Mouse (Mus musculus) embryonic facial prominence, embryonic 11.5 days (tissue): ENCODE results near the gene Gm3164. TPM values are rescaled to one million over a fixed set of nuclear protein-coding genes. Genes with fewer than 3 reads are reported as not detected.
"Not testable (repeated sequence)": the region's sequence is repeated elsewhere in the genome, so short reads cannot be mapped to it uniquely, and the experiment has no call there.

Experiments
- ATAC-seq: fragments of 200-750 bp; cut with Nextera tagmentation; replicated peaks from 2 replicates; pipeline ENCODE4 v1.8.0; 2017; ENCODE audit warnings: low read depth; ENCODE audit not compliant: insufficient number of reproducible peaks, low FRiP score, low TSS enrichment
- DNase-seq: peaks from one replicate; pipeline ENCODE4 v3.0.0-alpha.2; 2015; ENCODE audit warnings: low spot score
- H3K27ac ChIP-seq: fragments of 300-500 bp; sonication (generic); replicated peaks from 2 replicates; pipeline ENCODE4 v1.5.1; 2014; ENCODE audit warnings: mild to moderate bottlenecking, low read depth, low read length, control low read depth
- H3K27me3 ChIP-seq: fragments of 300-500 bp; sonication (generic); 2 replicates; pipeline ENCODE4 v1.6.1; 2014; ENCODE audit warnings: mild to moderate bottlenecking, low read length, moderate library complexity, mixed read lengths; ENCODE audit not compliant: control insufficient read depth, insufficient read depth
- H3K36me3 ChIP-seq: fragments of 300-500 bp; sonication (generic); replicated peaks from 2 replicates; pipeline ENCODE4 v1.6.1; 2014; ENCODE audit warnings: low read depth, mild to moderate bottlenecking, low read length, moderate library complexity, mixed read lengths; ENCODE audit not compliant: control insufficient read depth, insufficient read depth
- H3K4me1 ChIP-seq: fragments of 300-500 bp; sonication (generic); 2 replicates; pipeline ENCODE4 v1.6.1; 2014; ENCODE audit warnings: low read length, mixed read lengths; ENCODE audit not compliant: control insufficient read depth, insufficient read depth
- H3K4me2 ChIP-seq: fragments of 300-500 bp; sonication (generic); 2 replicates; pipeline ENCODE4 v1.6.1; 2014; ENCODE audit warnings: low read depth, mild to moderate bottlenecking, control low read depth, low read length, moderate library complexity
- H3K4me3 ChIP-seq: fragments of 300-500 bp; sonication (generic); 2 replicates; pipeline ENCODE4 v1.5.1; 2014; ENCODE audit warnings: low read depth, low read length, control low read depth
- H3K9ac ChIP-seq: fragments of 300-500 bp; sonication (generic); replicated peaks from 2 replicates; pipeline ENCODE4 v1.6.1; 2014; ENCODE audit warnings: mild to moderate bottlenecking, control low read depth, low read length
- H3K9me3 ChIP-seq: fragments of 300-500 bp; sonication (generic); replicated peaks from 2 replicates; pipeline ENCODE4 v1.6.1; 2016; ENCODE audit warnings: mild to moderate bottlenecking, low read length, inconsistent platforms, mixed read lengths; ENCODE audit not compliant: control insufficient read depth
- WGBS: fragments of 180-500 bp; shearing (Covaris S2); extraction: QIAGEN DNeasy Blood & Tissue Kit; methylation state at CpG from one replicate; pipeline ENCODE4 v1.1.7; 2014; 5-methylcytosine and 5-hydroxymethylcytosine counted together
- polyA plus RNA-seq: library from polyadenylated mRNA; unstranded; fragments of >200 nt; fragmentation: Nextera tagmentation; extraction: Ambion mirVana; gene quantifications from 2 replicates; pipeline ENCODE4 v1.2.1, GENCODE M21; 2014

Gm3164 gene
- polyA plus RNA-seq, 1 experiment from 2014 or later, result 1.4 TPM

GRCm38 (mm10) chr14:4400115-4400789 is 15.0 kb upstream of the Gm3164 start:
- H3K4me2 ChIP-seq, DNase-seq, H3K9ac ChIP-seq, H3K4me3 ChIP-seq, H3K27me3 ChIP-seq, H3K9me3 ChIP-seq, H3K4me1 ChIP-seq, ATAC-seq, H3K36me3 ChIP-seq, H3K27ac ChIP-seq: not testable (repeated sequence)
- WGBS, result 79% methylated on average over 5 of the region's 5 CpGs

GRCm38 (mm10) chr14:4401245-4401644 is 14.0 kb upstream of the Gm3164 start:
- not testable (repeated sequence) for H3K4me2 ChIP-seq, H3K36me3 ChIP-seq, H3K9ac ChIP-seq, H3K27ac ChIP-seq, ATAC-seq, H3K9me3 ChIP-seq, DNase-seq, H3K4me3 ChIP-seq, H3K27me3 ChIP-seq, H3K4me1 ChIP-seq
- WGBS, result 71% methylated on average over 4 of the region's 5 CpGs

GRCm38 (mm10) chr14:4403840-4404239 is 11.4 kb upstream of the Gm3164 start:
- not testable (repeated sequence) for H3K27me3 ChIP-seq, ATAC-seq, H3K9me3 ChIP-seq, H3K9ac ChIP-seq, DNase-seq, H3K4me3 ChIP-seq, H3K4me1 ChIP-seq, H3K36me3 ChIP-seq, H3K4me2 ChIP-seq, H3K27ac ChIP-seq

GRCm38 (mm10) chr14:4409939-4410338 is 5.3 kb upstream of the Gm3164 start:
- H3K27ac ChIP-seq, H3K4me2 ChIP-seq, DNase-seq, H3K9me3 ChIP-seq, H3K4me3 ChIP-seq, H3K9ac ChIP-seq, ATAC-seq, H3K4me1 ChIP-seq, H3K36me3 ChIP-seq, H3K27me3 ChIP-seq: not testable (repeated sequence)
- 50% methylated on average over 1 of the region's 1 CpGs for WGBS

- H3K4me1 ChIP-seq, H3K9me3 ChIP-seq, H3K36me3 ChIP-seq, H3K27me3 ChIP-seq, H3K27ac ChIP-seq, H3K4me3 ChIP-seq, H3K4me2 ChIP-seq, ATAC-seq, H3K9ac ChIP-seq, DNase-seq: not testable (repeated sequence)
Observed at GRCm38 (mm10) chr14:4430692-4431091, 15.4 kb downstream of the Gm3164 start, which contains the start of gene Gm3173. Gm3173 (plus strand) TSS chr14:4430992.

DNA sequence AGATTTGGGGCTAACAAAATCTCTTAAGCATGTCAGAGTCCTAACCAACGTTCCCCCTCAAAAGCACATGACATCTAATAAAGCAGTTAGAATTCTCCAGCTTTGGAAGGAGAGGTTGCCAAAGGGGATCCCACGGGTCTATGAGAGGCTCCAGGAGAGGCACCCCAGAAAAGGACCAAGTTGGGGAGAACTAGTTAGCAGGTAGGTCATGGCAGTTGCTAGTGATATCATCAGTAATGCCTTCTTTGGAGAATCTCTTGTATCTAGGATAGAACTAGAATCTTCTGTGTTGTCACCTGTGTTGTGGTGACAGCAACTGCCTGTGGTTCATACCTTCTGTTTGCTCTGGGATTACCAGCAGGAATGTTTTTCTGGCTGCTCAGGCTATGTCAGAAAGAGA is 66.2 kb downstream of the Gm3164 start, which contains the start of gene Gm3182:
Gene Gm3182 (plus strand): TSS at position 301 of the 400 bp plus-strand sequence.
- H3K4me1 ChIP-seq, H3K4me2 ChIP-seq, H3K9ac ChIP-seq, H3K36me3 ChIP-seq, H3K4me3 ChIP-seq, H3K27ac ChIP-seq, H3K9me3 ChIP-seq, H3K27me3 ChIP-seq, ATAC-seq, DNase-seq: not testable (repeated sequence)
- WGBS, result 60% methylated on average over 1 of the region's 2 CpGs

Other genes with a start within 250 kb of the Gm3164 start
- 1.8 and 1.9 TPM in 2 replicates for gene Gm2974, start 232.9 kb upstream of the Gm3164 start, polyA plus RNA-seq
- not detected in 2 replicates for gene Gm3138, start 165.8 kb upstream of the Gm3164 start, polyA plus RNA-seq
- not detected in 2 replicates for gene Gm3149, start 98.2 kb upstream of the Gm3164 start, polyA plus RNA-seq
- 0.74 and 1.3 TPM in 2 replicates for gene 2610042L04Rik, start 80.7 kb upstream of the Gm3164 start, polyA plus RNA-seq
- not detected in 2 replicates for gene Gm3159, start 17.9 kb upstream of the Gm3164 start, polyA plus RNA-seq
- gene Gm3173, start 15.5 kb downstream of the Gm3164 start, polyA plus RNA-seq, result not detected in 2 replicates
- gene Gm3182, start 66.3 kb downstream of the Gm3164 start, polyA plus RNA-seq, result not detected in 2 replicates
- not detected in 2 replicates for gene Gm3047, start 140.0 kb downstream of the Gm3164 start, polyA plus RNA-seq
- gene Gm8159, start 216.9 kb downstream of the Gm3164 start, polyA plus RNA-seq, result not detected in 2 replicates
- 0.31 and 0.35 TPM in 2 replicates for gene Gm3239, start 248.7 kb downstream of the Gm3164 start, polyA plus RNA-seq